Mouse (Mus musculus) thymus, postnatal 4 days (tissue): ENCODE data around the gene Htatip2.

Experiments used
- DNase-seq: peaks from one replicate; pipeline ENCODE4 v3.0.0; 2021

The Htatip2 gene

DNA sequence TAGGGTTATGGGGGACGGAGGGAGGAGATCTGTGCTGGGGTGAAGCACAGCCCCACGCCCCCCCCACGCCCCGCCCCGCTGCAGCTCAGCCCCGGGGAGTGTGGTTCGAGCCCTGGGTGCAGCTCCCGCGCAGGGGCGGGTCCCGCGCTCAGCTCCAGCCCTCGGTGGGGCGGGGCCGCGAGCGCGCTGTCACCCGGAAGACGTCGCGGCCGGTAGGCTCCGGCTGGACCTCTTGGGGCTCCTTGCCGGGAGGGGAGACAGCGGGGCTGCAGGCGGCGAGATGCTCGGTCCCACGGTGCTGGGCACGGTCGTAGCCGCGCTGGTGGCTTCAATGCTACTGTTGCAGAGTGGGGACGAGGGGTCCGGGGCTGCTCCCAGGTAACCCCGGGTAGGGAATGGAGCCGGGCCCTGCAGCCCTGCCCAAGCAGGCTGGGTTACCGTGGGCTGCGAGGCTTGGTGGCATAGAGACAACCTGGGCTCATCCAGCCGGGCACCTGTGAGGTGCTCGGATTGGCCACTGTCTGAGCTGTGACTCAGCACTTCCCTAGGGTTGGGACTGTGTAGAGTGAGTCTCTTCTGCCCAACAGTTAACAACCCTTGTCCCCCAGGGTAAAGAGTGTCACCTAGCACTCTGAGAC is at the start of gene Htatip2:
Gene Htatip2 (plus strand): TSS at position 182 of the 638 bp plus-strand sequence.
- peak; percentile 82 for DNase-seq

DNA sequence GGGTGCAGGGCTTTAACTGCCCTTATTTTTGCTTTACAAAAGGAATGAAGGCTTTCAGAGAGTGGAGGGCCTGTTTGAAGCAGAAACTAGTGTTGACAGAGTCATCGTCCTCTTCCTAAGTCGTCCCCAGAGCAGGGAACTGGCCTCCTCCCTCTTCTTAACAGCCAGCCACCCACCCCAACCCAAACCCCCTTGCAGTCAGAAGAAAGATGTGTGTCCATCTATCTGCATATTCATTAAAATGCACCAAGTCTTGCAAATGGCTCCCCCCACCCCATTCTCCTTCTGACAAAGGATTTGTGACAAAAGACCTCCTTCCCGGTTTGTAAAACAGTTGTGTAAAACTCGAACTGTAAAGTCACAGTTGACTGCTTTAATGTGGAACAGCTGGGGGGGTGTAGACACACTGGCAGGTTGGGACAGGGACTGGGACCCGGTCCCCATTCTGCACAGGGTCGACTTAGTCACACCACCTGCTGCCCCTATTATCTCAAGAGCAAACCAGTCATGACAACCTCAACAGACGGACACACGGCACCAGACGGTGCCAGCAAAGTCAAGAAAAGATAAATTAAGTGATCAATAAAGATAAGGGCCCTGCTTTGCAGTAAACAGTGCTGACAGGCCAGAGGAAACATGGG is 49.4 kb upstream of the Htatip2 start:
- DNase-seq, result no peak

DNA sequence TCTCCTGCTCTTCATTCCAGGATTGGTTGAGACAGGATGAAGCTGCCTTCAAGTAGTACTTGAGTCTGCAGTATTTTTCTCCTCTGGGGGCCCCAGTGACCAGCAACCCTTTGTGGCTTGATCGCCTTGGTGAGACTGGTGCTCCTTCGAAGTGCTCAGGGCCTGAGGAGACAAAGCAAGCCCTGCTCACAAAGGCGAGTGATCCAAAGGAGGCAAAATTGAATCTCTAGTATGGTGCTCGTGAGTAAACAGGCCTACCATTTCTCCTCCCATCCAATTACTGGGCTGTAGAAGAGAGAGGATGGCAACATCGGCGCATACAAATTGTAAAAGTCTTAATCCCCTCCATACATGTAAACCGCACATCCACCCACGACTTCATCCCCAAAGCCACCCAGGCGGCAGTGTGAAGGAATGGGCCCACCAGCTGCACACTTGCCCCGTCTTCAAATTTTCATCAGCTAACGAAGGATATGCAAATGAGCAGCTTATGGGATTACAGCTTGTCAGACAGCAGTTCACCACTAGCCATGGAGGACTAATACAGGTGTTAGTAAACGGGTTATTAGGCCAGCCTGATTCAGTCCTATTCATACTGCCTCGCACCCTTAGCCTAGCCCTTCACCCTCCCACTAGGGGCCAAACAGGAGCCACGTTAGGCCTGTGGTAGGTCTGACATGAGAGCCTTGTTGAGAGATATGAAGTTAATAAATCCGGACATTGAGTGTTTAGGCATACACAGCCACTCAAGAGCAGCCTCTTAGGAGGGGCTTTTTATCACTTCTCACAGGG is 40.8 kb upstream of the Htatip2 start:
- no peak for DNase-seq

DNA sequence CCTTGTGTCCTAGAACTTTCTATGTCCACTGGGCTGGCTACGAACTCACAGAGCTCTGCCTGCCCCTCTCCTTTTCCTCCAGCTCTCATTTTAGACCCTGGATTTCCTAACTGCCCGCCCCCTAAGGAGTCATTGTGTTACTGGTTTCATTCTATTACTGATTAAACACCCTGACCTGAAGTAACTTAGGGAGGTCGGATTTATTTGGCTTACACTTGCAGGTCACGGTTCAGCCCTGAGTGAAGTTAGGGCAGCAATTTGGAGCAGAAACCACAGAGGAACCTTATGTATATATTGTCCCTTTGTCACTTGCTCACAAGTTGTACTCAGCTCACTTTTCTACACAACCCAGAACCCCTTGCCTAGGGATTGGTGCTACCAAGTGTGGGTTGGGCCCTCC is 24.6 kb upstream of the Htatip2 start:
- DNase-seq, result no peak

DNA sequence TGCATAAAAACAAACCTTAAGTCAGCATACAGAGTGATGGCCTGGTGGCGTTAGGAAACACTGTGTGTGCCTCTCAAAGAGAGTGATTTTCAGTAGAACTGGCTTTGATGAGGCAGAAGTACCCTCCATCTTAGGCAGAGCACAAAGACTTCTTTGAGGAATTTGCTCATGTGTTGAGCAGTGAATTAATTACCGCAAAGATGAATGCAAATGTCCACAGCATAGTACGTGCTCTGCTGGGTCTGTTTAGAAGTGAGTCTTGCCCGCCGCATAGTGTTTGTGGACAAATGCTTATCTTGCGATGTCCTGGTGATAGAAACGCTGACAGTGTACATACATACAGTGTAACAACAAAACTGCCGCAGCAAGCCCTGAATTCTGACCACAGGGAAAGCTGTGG is 19.5 kb upstream of the Htatip2 start:
- no peak for DNase-seq

DNA sequence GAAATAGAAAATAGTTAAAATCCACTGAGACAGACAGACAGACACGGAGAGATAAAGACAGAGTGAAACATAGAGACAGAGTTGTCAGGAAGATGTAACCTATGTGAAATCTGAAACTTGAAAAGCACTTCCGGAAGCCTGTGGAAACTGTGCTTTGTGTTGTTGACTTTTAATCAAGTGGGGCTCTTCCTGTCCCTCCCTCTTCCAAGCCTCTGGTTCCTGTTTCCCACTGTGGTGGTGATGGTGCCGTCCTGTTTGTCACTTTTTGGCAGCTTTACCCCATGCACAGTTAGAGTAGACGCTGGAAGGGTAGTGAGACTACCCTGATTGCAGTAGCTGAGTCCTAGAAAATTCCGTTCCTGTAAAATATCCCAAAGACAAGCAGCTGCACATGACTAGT is 17.4 kb upstream of the Htatip2 start:
- no peak for DNase-seq

DNA sequence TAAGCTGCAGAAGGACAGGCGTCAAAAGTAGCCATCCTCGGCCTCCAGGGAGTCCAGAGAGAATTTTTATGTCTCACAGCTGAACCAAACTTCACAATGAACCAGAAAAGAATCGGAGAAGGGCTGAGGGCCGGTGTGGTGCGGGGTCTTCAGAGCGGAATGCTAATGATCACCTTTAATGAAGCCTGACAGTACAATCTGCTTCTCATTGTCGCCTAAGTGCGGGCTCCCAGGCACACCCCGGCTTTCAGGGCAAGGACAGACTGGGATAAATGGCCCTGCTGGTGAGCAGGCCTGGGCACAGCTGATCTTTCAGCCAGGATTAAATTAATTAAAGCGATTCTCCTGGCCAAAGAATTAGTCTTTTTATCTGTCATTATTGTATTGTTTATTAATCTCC is 17.0 kb upstream of the Htatip2 start:
- DNase-seq, result no peak

DNA sequence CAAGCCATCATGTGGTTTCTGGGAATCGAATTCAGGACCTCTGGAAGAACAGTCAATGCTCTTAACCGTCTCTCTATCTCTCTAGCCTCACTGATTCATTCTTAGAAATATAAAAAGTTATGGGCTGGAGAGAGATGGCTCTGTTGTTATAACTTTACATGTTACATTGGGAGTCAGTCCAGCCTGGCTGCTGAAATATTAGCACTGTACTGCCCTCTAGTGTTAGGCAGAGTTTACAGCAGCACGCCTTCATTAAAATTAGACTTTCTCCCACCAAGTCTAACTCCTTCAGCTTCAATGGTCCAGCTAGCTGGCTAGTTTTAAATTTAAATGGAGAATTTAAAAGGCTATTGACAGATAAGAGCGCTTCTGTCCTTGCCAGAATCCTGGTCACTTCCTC is 7.8 kb upstream of the Htatip2 start:
- peak; percentile 24 for DNase-seq

DNA sequence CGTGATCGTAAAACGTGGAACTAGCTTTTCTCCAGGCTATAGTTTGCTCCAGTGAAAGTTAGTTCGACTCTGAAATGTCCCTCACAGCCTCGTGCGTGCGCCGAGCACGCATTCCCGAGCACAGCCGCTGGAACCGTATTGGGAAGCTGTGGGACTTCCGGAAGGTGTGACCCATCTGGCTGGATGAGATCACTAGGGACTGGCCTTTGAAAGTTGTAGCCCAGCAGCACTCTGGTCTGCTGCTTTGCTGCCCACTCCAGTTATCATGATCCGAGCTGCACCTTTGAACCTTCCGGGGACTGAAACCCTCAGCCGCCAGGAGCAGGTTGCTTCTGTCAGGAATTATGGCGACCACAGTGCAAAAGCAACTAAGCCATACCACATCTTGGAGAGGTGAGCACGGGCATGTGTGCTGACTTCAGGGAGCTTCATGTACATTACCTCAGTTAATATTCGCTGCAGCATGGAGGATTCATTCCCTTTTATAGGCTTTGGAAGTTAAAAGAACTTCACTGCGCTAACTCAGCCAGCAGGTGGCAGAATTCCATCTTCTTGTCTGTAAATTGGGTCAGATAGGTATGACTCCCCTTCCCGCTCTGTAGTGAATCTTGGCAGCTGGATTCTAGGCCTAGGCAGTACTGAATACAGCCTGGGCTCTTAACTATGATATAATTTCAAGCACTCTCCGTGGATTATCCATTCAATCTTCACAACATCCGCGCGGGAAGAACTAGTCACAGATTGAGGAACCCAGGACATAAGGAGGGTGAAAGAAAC is 6.0 kb upstream of the Htatip2 start:
- peak; percentile 69 for DNase-seq

DNA sequence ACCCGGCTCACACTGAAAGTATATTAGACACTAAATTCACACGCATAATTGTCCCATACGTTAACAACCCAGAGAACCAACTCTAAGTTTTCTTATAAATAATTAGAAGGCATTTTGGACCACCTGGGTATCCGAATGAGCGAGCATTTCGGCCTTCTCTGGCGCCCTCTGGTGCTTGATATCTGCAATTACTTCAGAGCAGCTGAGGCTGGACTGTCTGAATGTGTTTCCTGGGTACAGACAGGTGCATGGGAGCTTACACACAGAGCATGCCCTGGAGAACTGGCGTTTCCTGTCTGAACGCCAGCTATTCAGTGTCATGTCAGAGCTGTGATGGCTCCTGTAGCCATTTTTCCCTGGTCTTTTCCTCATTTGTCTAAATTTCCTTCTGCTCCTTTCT is 4.1 kb upstream of the Htatip2 start:
- DNase-seq, result peak; percentile 78

DNA sequence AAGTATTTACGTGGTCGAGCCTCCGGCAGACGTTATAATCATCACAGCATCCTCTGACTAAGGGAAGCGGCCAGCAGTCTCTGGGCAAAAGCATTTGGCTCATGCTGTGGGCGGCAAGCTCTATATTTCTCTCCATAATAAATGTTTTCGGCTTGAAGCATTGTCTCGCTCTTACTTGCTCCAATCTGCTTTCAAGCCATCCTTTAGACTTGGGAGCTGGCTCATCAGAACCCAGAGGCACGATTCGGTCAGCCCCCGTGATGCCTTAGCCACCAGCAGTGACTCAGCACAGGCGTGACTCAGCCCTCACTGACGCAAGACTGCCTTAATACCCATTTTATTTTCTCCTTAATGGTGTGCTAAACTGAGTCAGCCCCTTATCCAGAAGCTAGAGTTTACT is 3.7 kb downstream of the Htatip2 start:
- no peak for DNase-seq

DNA sequence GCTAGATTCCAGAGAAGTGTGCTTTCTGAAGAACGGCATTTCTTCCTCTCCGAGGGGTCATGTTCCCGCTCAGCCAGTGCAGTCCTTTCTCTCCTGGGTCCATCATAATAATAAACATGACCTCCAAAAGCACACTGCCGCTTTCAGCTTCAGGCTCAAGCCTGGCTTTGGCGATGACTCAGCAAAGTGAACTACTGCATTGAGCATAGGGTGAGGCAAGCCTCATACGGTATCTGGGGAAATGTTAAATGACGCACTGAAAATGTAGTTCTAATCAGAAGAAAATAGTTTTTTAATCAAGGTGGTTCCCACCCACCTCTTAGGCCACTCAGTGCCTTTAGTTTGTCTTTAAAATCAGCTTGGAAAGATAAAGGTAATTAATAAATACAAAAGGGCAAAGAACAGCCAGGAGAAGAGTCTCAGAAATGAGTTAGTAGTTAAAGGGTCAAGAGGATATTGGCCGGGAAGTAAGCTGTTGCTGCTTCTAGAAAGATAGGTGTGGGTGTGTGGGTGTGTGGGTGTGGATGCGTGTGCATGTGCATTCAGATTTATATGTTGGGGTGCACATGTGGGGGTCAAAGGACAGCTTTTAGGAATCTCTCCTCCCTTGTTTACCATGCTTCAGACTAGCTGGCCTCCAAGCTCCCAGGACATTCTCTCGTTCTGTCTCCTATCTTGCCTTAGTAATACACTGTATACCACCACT is 5.2 kb downstream of the Htatip2 start:
- DNase-seq, result no peak

DNA sequence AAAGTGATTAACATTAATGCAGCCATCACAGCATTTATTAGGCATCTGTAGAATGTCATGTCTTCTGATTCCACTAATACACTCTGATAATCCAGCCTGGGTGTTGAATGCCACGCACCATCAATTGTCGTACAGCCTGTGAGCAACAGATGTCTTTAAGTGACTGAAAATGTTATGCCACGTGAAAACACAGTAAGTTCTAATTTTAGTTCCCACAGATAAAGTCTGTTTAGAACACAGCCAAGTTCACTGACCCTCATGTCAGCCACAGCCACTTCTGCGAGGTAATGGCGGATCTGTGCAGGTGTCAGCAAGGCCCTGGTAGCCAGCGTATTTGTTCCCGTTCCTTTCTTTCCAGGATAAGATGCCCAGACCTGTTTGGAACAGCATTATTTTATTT is 7.3 kb downstream of the Htatip2 start:
- DNase-seq, result no peak

DNA sequence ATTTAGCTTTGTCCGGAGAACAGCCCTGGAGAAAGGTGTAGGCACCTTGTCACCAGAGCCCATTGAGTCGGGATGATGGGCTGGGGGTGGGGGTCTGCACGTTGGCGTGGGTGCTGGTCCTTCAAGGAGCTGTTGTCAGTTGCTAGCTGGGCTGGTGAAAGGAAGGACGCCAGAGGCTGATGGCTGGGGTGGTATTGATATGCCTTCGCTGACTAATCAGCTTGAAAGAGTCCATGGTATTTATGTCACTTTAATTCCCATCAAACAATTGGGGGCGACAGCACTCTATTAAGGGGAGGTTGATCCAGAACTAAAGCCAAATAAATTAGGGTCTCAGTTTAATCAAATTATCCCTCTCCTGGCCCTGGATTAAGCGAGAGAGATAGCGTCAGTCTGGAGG is 9.6 kb downstream of the Htatip2 start:
- DNase-seq, result no peak

DNA sequence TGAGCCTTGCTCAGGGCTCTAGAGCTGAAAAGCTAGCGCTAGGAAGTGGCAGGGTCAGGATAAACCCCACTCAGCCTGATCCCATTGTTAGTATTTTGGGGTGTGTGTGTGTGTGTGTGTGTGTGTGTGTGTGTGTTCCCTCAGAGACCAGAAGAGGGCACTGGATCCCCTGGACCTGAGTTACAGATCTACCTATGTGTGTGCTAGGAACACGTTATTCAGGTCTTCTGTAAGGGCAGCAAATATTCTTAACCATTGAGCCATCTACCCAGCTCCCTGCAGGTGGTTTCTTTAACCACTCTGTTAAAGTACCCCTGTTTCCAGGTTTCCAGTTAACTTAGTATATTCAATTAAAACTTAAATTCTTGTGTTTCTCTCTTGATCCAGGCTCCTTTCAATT is 15.5 kb downstream of the Htatip2 start:
- no peak for DNase-seq

DNA sequence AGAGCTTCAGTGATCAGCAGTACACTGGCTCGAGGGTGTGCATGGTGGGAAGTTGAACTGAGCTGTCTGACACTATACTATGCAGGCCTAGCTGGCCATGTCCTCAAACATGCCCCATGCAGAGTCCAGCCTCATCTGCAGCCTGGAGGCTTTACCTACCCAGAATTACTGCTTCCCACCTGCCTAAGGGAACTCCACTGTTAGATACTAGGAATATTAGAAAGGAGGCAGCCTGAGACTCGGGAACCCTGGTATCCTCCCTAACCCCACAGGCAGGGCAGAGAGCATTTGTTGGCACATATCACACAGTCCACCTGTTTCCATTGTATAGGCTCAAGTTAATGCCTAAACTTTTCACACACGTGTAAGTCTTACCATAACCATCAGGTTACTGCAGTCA is 18.7 kb downstream of the Htatip2 start:
- DNase-seq, result no peak

DNA sequence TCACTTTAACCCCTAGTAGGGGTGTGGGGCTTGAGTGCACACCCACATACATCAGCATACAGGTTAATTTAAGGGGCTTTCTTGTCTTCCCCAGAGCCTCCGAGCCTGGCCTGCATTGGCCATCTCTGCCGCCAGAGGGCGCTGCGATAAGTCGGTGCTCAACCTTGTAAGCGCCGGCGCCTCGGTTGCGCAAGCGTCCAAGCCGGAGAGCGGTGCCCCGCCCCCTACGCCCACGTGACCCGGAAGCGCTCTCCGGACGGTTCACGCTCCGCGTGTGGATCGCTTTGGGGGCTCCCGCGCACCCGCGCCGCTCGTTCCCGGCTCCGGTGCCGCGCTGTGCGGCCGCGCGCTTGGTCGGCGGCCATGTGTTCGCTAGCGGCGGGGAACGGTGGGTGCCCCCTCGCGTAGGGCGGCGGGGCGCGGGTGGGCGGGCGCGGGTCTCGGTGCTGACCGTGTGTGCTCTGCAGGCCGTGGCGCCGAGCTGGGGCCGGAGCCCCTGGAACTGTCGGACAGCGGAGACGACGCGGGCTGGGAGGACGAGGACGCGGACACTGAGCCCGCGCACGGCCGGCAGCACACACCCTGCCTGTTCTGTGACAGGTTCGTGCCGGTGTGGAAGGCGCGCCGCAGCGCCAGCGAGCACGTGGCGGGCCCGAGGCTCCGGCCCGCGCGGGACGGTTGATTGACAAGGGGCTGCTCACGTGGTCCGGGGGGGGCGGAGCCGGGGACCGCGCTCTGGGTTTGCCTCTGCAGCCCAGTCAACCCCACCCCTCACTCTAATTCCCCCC is 19.4 kb downstream of the Htatip2 start, which contains the start of gene Prmt3:
Gene Prmt3 (plus strand): TSS at position 233 of the 788 bp plus-strand sequence.
- DNase-seq, result peak; percentile 100

DNA sequence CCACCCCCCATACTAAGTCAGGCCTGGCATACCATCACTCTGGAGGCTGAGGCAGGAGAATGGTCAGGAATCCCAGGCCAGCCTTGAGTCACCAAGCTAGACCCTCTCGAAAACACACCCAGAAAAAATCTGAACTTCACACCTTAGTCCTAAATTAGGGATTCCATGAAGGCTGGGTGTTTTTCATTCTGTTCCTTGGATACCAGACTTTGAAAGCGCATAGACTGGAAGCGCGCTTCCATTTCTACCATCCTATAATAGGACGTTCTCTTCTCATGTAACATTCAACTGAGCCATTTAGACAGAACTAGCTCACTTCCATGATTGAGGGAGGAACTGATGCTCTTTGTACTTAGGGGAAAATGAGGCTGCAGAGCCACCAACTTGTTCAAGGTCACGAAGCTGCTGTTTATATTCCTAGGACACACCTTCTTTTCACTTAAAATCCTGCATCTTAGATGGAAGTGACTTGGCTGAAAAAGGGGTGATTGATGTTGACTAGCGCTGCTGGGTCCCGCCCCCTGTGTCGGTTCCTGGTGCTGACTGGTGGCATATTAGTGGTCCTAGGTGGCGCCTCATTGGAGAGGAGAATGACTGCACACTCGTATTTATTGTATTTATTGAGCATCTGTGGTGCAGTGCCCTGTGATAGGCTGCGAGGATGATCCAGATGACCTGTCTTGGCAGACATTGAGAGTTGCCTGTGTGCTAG is 20.1 kb downstream of the Htatip2 start:
- peak; percentile 46 for DNase-seq

DNA sequence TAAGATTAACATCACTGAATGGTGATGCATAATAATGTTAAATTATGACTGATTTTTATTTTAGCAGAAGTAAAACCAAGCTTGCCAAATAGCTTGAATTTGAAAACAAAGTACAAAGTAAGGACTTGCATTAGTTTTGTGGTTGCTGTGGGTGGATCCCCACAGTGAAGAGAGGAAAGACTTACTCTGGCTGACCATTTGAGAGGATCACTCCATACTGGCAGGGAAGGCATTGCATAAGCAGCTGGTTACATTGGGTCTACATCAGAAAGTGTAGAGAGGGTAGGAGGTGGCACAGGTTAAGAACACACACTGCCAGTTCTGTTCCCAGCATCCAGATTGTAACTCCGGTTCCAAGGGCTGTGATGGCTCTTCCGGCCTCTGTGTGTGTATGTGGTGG is 24.1 kb downstream of the Htatip2 start:
- no peak for DNase-seq

DNA sequence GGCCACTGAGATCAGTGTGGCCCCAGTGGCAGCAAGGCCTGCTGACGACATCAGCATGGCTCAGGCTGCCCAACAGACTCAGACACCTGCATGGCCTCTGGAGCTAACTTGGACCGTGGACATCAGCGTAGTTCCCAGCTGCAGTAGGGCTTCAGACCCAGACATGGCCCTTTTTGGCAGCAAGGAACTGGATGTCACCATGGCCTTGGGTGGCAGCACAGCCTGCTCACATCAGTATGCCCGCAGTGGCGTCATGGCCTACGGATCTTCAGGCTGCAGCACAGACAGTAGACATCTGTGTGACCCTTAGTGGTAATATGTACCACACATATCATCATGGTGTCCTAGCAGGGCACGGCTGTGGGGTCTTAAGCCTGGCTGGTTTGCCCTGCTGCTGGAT is 26.2 kb downstream of the Htatip2 start:
- no peak for DNase-seq
